ENCODE assay signal across 22 mouse cellular contexts in genomic region chr5:147549016-147549755, GRCm38 (mm10).
DNase-seq lines count a peak whose midpoint lies in the region; ATAC-seq and TF ChIP-seq lines count a peak whose summit lies in the region.
"Had no signal": no experiment of that assay in that cellular context is flagged by ENCODE, and none has a peak within 500 bp of the region (broad histone marks: within the 10 kb centered on the region; RNA-seq: fewer than 3 reads in every experiment).

No protein-coding gene starts in this region.

- H3K27me3 ChIP-seq in kidney, adult 2 months (replicated peaks; ENCODE audit: control insufficient read depth, insufficient read depth, low read length) = no peaks in the 10 kb centered on the region
- H3K27me3 ChIP-seq in kidney, embryonic 16.5 days (ENCODE audit: insufficient read depth, low read length) = no peaks in the 10 kb centered on the region
- no peaks in the 10 kb centered on the region for H3K27me3 ChIP-seq in midbrain, embryonic 11.5 days (ENCODE audit: control insufficient read depth, insufficient read depth, low read length)
- no peaks in the 10 kb centered on the region for H3K27me3 ChIP-seq in midbrain, embryonic 10.5 days (ENCODE audit: low read depth, poor library complexity, severe bottlenecking)
- H3K27me3 ChIP-seq in hindbrain, embryonic 12.5 days = no peaks in the 10 kb centered on the region
- H3K27me3 ChIP-seq: embryonic facial prominence, embryonic 15.5 days; forebrain, embryonic 15.5 days; heart, embryonic 12.5 days; Patski had no signal

- TF ChIP-seq CTCF in kidney, adult 2 months (conservative IDR thresholded peaks at IDR 0.05; ENCODE audit: insufficient read depth, insufficient read length, low read depth, low read length) = no peak

- H3K9ac ChIP-seq in kidney, embryonic 16.5 days (replicated peaks; ENCODE audit: low read length) = no peak overlapping the region
- no peak overlapping the region for H3K9ac ChIP-seq in midbrain, embryonic 11.5 days (ENCODE audit: low read length)
- no peak overlapping the region for H3K9ac ChIP-seq in hindbrain, embryonic 12.5 days
- H3K9ac ChIP-seq: embryonic facial prominence, embryonic 15.5 days; forebrain, embryonic 15.5 days; heart, embryonic 12.5 days; hindbrain, embryonic 14.5 days had no signal

- 53% methylated on average over 12 of the region's 12 CpGs for WGBS in kidney, adult 2 months
- 83% methylated on average over 12 of the region's 12 CpGs for WGBS in kidney, embryonic 16.5 days
- 93% methylated on average over 12 of the region's 12 CpGs for WGBS in midbrain, embryonic 11.5 days
- WGBS in midbrain, embryonic 10.5 days = 90% methylated on average over 12 of the region's 12 CpGs
- 92% methylated on average over 12 of the region's 12 CpGs for WGBS in hindbrain, embryonic 12.5 days

- H3K4me3 ChIP-seq in kidney, adult 2 months (ENCODE audit: insufficient read depth, low read depth, low read length) = no peak overlapping the region
- H3K4me3 ChIP-seq in kidney, embryonic 16.5 days (ENCODE audit: low read length) = no peak overlapping the region
- no peak overlapping the region for H3K4me3 ChIP-seq in midbrain, embryonic 11.5 days (ENCODE audit: low read depth, low read length)
- H3K4me3 ChIP-seq in midbrain, embryonic 10.5 days = no peak overlapping the region
- no peak overlapping the region for H3K4me3 ChIP-seq in hindbrain, embryonic 12.5 days
- H3K4me3 ChIP-seq: embryonic facial prominence, embryonic 15.5 days; erythroblast, embryonic 14.5 days; forebrain, embryonic 10.5 days; forebrain, embryonic 15.5 days; heart, embryonic 12.5 days had no signal

- no peaks in the 10 kb centered on the region; the same call in 1 of the 2 replicates for H3K36me3 ChIP-seq in kidney, adult 2 months (ENCODE audit: control insufficient read depth, insufficient read depth, low read length)
- peaks cover 31% of the 10 kb centered on the region for H3K36me3 ChIP-seq in kidney, embryonic 16.5 days (ENCODE audit: insufficient read depth, low read length)
- H3K36me3 ChIP-seq in midbrain, embryonic 11.5 days (ENCODE audit: control insufficient read depth, insufficient read depth, low read length) = 0 out of 2 replicates have a peak, but pooled peaks cover 2% of the 10 kb centered on the region
- peaks cover 66% of the 10 kb centered on the region for H3K36me3 ChIP-seq in midbrain, embryonic 10.5 days
- peaks cover 38% of the 10 kb centered on the region for H3K36me3 ChIP-seq in hindbrain, embryonic 12.5 days

- H3K9me3 ChIP-seq in kidney, embryonic 16.5 days (ENCODE audit: low read length) = no peaks in the 10 kb centered on the region
- no peaks in the 10 kb centered on the region for H3K9me3 ChIP-seq in midbrain, embryonic 11.5 days (ENCODE audit: control insufficient read depth, low read length)
- H3K9me3 ChIP-seq in midbrain, embryonic 10.5 days (replicated peaks) = no peaks in the 10 kb centered on the region
- no peaks in the 10 kb centered on the region for H3K9me3 ChIP-seq in hindbrain, embryonic 12.5 days (replicated peaks)
- H3K9me3 ChIP-seq: embryonic facial prominence, embryonic 15.5 days; forebrain, embryonic 10.5 days; forebrain, embryonic 15.5 days; heart, embryonic 12.5 days had no signal

- peak; percentile 63 for DNase-seq in heart, adult 11 months
- DNase-seq in heart, postnatal 4 days = no peak
- peak; percentile 64 for DNase-seq in kidney, adult 2 months
- DNase-seq in midbrain, embryonic 11.5 days (ENCODE audit: low spot score, missing footprints) = peak; percentile 51
- DNase-seq in midbrain, embryonic 10.5 days (ENCODE audit: low spot score) = no peak
- no peak for DNase-seq in adrenal gland, postnatal 14 days
- DNase-seq: adrenal gland, postnatal 25 days; cerebellum, adult 11 months; cerebellum, adult 8-10 months; cerebellum, postnatal 14 days; embryo, embryonic 11 days; gastrocnemius, postnatal 14 days had no signal

- peak overlapping the region; percentile 96 for H3K27ac ChIP-seq in kidney, adult 2 months (ENCODE audit: insufficient read depth, low read depth, low read length)
- H3K27ac ChIP-seq in kidney, embryonic 16.5 days (ENCODE audit: low read length) = no peak overlapping the region
- no peak overlapping the region for H3K27ac ChIP-seq in midbrain, embryonic 11.5 days (ENCODE audit: low read depth, low read length)
- no peak overlapping the region for H3K27ac ChIP-seq in midbrain, embryonic 10.5 days (replicated peaks)
- no peak overlapping the region for H3K27ac ChIP-seq in hindbrain, embryonic 12.5 days
- H3K27ac ChIP-seq: embryonic facial prominence, embryonic 15.5 days; forebrain, embryonic 10.5 days; forebrain, embryonic 15.5 days; hindbrain, embryonic 14.5 days had no signal

- no peak overlapping the region for H3K4me2 ChIP-seq in kidney, embryonic 16.5 days (replicated peaks; ENCODE audit: low read depth, low read length)
- no peak overlapping the region for H3K4me2 ChIP-seq in midbrain, embryonic 11.5 days
- no peak overlapping the region for H3K4me2 ChIP-seq in hindbrain, embryonic 12.5 days (replicated peaks)
- H3K4me2 ChIP-seq: embryonic facial prominence, embryonic 15.5 days; forebrain, embryonic 15.5 days; heart, embryonic 12.5 days; hindbrain, embryonic 14.5 days had no signal

- H3K4me1 ChIP-seq in kidney, adult 2 months (ENCODE audit: control insufficient read depth, insufficient read depth, low read length) = peaks cover 14% of the 10 kb centered on the region
- H3K4me1 ChIP-seq in kidney, embryonic 16.5 days (ENCODE audit: insufficient read depth, low read length) = no peaks in the 10 kb centered on the region
- no peaks in the 10 kb centered on the region for H3K4me1 ChIP-seq in midbrain, embryonic 11.5 days (ENCODE audit: control insufficient read depth, insufficient read depth, low read length)
- no peaks in the 10 kb centered on the region for H3K4me1 ChIP-seq in midbrain, embryonic 10.5 days
- no peaks in the 10 kb centered on the region for H3K4me1 ChIP-seq in hindbrain, embryonic 12.5 days
- H3K4me1 ChIP-seq: embryonic facial prominence, embryonic 15.5 days; forebrain, embryonic 10.5 days; forebrain, embryonic 15.5 days had no signal

- no peak for TF ChIP-seq POLR2A in kidney, adult 2 months (IDR thresholded peaks at IDR 0.05; ENCODE audit: low read depth, low read length)

- no peak for ATAC-seq in kidney, embryonic 16.5 days (ENCODE audit: low FRiP score, low TSS enrichment)
- no peak for ATAC-seq in midbrain, embryonic 11.5 days (ENCODE audit: low FRiP score)
- ATAC-seq in hindbrain, embryonic 12.5 days (ENCODE audit: low FRiP score) = no peak
- ATAC-seq: activated CD4-positive, CD25-positive, alpha-beta regulatory T cell, adult 4 months; forebrain, embryonic 15.5 days; Patski had no signal

Comparison
In these comparisons a context has a peak if more than half of its experiments do, and no peak if none do; other contexts are left out.
1. DNase-seq: peak in heart, adult 11 months (single experiment), kidney, adult 2 months (single experiment) and midbrain, embryonic 11.5 days (single experiment); none in heart, postnatal 4 days (single experiment), midbrain, embryonic 10.5 days (single experiment) and adrenal gland, postnatal 14 days (single experiment).